Mouse (Mus musculus): ENCODE data around the gene Hist1h4i. TPM values are rescaled to one million over a fixed set of nuclear protein-coding genes. Genes with fewer than 3 reads are reported as not detected.

Hist1h4i gene
- polyA plus RNA-seq, 1 experiment from 2014 or later, result 9.9 TPM

DNA sequence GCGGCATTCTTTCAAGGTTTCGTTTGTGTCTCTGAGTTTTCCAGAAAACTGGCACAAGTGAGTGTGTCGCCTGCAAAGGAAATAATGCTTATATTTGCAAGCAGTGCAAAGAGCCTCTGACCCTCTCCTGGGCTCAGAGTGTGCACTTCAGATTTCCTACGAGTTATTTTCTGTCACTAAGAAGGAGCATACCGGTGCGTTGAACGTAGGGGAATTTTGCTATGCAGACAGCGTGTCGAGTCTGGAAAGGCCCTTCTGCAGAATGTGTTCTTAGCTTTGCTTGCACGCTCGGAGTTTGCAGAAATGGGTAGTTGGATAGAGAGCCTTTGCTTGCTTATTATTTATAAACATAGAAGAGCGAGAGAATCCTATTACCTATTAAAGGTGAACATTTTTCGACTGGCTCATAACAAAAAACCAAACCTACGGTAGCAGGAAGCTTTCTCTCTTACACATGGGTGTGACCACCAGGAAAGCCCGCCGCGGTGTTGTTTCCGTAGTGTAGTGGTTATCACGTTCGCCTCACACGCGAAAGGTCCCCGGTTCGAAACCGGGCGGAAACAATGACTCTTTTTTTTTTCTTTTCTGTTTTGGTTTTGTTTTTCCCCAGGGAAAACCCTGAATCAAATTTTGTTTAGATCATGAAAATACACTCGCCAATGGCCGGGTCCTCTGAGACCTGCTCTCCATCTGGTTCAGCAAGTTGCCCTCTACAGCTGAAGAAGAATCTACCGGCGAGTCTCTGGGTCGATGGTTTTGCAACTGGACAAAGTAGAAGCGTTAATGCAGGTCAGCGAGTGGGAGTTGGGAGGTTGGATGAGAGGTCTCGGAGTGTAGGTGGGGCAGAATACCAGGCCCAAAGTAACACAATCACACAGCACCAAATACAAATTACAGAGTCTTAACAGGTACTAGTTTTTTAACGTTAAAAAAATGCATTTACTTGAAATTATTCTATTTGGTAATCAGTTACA, 14.8 kb downstream of the Hist1h4i start:
- no peaks in the 10 kb centered on the region for H3K36me3 ChIP-seq (ENCODE audit: control insufficient read depth, insufficient read depth)
- H3K4me2 ChIP-seq (replicated peaks; ENCODE audit: low read depth), result peak overlapping the region; percentile 61
- no peaks in the 10 kb centered on the region for H3K9me3 ChIP-seq (ENCODE audit: control insufficient read depth)
- peak overlapping the region; percentile 48 for H3K4me3 ChIP-seq (ENCODE audit: low read depth, low read length)
- no peaks in the 10 kb centered on the region for H3K27me3 ChIP-seq (replicated peaks; ENCODE audit: control insufficient read depth, insufficient read depth, low read length)
- under 1% methylated on average over 35 of the region's 35 CpGs for WGBS
- 0 out of 2 replicates have a peak, but pooled peaks have one; percentile 54 for ATAC-seq
- TF ChIP-seq CTCF (IDR thresholded peaks at IDR 0.05; ENCODE audit: low read depth), result no peak
- H3K4me1 ChIP-seq (replicated peaks; ENCODE audit: control insufficient read depth, insufficient read depth, low read length), result no peaks in the 10 kb centered on the region
- peak overlapping the region; percentile 41; the same call in 1 of the 2 replicates for H3K27ac ChIP-seq (ENCODE audit: low read depth, low read length)
- 0 out of 2 replicates have a peak overlapping the region, but pooled peaks have one; percentile 23 for H3K9ac ChIP-seq (ENCODE audit: low read depth, low read length)

DNA sequence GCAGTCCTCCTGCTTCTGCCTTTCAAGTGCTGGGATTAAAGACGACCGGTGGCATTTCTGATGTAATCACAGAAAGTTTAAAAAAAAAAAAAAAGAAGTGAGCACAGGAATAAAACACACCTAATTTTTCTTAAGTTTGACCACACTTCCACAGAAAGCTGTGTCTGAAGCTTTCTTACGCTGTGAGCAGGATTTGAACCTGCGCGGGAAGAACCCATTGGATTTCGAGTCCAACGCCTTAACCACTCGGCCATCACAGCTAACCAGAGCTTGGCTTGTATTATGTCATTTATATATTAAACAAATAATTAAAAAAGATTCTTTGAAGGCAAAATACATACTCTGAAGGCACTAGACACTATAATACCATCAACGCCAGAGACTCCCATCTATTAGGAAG, 18.9 kb downstream of the Hist1h4i start:
- 1% methylated on average over 9 of the region's 9 CpGs for WGBS
- H3K27me3 ChIP-seq (replicated peaks; ENCODE audit: control insufficient read depth, insufficient read depth, low read length), result no peaks in the 10 kb centered on the region
- ATAC-seq, result peak; percentile 70
- H3K9me3 ChIP-seq (ENCODE audit: control insufficient read depth), result no peaks in the 10 kb centered on the region
- TF ChIP-seq CTCF (IDR thresholded peaks at IDR 0.05; ENCODE audit: low read depth), result no peak
- no peaks in the 10 kb centered on the region for H3K4me1 ChIP-seq (replicated peaks; ENCODE audit: control insufficient read depth, insufficient read depth, low read length)
- peak overlapping the region; percentile 70 for H3K4me2 ChIP-seq (replicated peaks; ENCODE audit: low read depth)
- peak overlapping the region; percentile 35; the same call in 1 of the 2 replicates for H3K9ac ChIP-seq (ENCODE audit: low read depth, low read length)
- H3K4me3 ChIP-seq (ENCODE audit: low read depth, low read length), result peak overlapping the region; percentile 51
- H3K36me3 ChIP-seq (ENCODE audit: control insufficient read depth, insufficient read depth), result no peaks in the 10 kb centered on the region
- H3K27ac ChIP-seq (ENCODE audit: low read depth, low read length), result no peak overlapping the region

DNA sequence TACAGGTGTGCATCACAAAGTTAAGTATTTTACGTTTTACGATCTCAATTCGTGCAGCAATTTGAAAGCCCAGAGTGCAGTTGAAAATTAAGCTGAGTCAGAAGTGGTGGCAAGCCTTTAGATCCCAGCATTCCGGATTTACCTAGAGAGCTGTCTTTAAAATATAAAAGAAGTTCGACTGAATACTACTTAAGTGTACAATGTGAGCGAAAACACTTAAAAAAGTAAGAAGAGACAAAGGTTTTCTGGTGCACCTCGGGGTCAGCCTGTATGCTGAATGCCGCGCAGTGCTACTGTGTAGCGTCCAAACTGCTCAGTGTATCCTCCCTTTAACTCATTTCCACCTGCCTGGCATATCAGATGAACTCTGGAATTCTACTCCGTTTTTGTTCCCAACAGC, 19.6 kb downstream of the Hist1h4i start:
- no peak for TF ChIP-seq CTCF (IDR thresholded peaks at IDR 0.05; ENCODE audit: low read depth)
- H3K4me1 ChIP-seq (replicated peaks; ENCODE audit: control insufficient read depth, insufficient read depth, low read length), result no peaks in the 10 kb centered on the region
- H3K9me3 ChIP-seq (ENCODE audit: control insufficient read depth), result no peaks in the 10 kb centered on the region
- peak overlapping the region; percentile 35; the same call in 1 of the 2 replicates for H3K9ac ChIP-seq (ENCODE audit: low read depth, low read length)
- under 1% methylated on average over 11 of the region's 11 CpGs for WGBS
- ATAC-seq, result peak; percentile 41; the same call in 1 of the 2 replicates
- 0 out of 2 replicates have a peak overlapping the region, but pooled peaks have one; percentile 23 for H3K27ac ChIP-seq (ENCODE audit: low read depth, low read length)
- peak overlapping the region; percentile 51 for H3K4me3 ChIP-seq (ENCODE audit: low read depth, low read length)
- peak overlapping the region; percentile 70 for H3K4me2 ChIP-seq (replicated peaks; ENCODE audit: low read depth)
- H3K36me3 ChIP-seq (ENCODE audit: control insufficient read depth, insufficient read depth), result no peaks in the 10 kb centered on the region
- no peaks in the 10 kb centered on the region for H3K27me3 ChIP-seq (replicated peaks; ENCODE audit: control insufficient read depth, insufficient read depth, low read length)

DNA sequence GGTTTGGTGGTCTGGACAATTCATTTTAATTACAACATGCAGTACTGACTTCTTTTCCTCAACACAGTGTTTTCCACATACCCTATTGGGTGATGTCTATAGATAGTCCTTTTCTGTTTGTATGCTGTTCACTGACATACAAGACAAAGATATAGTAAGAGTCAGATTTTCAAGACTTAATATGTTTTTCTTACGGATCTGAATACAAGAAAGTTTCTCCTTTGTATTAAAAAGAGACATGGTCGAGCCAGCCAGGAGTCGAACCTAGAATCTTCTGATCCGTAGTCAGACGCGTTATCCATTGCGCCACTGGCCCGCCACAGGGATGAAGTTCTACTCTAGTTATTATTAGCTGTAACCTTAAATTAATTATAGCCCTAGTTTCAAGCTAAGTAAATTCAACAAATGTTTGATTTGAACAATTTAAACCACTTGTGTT, 20.2 kb downstream of the Hist1h4i start:
- ATAC-seq, result peak; percentile 67
- peak overlapping the region; percentile 53 for H3K9ac ChIP-seq (ENCODE audit: low read depth, low read length)

DNA sequence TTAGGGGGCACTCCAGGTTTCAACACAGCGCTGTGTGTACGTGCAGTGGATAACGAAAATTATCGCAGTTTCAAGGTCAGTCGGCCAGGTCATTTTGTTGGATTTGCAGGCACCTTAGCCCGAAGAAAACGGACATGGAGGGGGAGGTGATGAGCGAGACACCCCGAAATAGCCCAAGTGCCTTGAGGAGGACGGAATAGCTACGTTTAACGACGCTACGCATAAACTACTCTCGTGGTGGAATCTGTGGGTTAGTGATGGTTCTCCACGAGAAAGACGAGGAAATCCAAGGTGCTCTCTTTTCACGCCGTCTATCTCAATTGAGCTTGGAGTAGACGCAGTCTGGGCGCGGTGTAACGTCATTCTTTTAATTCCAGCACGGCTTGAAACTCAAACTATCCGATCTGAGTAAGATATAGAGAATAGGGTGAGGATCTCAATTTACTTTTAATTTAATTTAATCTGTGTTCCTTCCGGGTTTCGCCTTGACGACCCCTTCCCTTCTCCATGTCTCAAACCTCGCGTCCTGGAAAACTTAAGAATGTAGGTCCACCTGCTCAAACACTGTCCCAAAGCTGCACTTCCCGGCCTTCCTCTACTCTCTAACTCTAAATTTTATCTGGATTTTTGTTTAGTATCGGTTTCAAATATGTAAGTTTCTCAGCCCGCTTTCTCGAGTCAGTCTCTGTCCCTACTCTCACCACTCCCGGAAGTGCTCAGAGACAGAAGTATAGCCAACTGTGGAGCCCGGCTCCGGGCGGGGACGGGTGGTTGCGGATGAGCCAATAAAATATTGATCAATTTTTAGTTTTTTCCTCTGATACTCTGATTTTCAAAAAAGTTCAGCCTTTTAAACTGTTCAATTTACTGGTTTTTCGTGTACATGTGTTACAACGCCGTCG, 21.0 kb downstream of the Hist1h4i start:
- peak; percentile 61 for ATAC-seq
- WGBS, result 1% methylated on average over 44 of the region's 44 CpGs

More for the DNA sequence above, 20.2 kb downstream of the Hist1h4i start:
- H3K9me3 ChIP-seq (ENCODE audit: control insufficient read depth), result no peaks in the 10 kb centered on the region
- no peak overlapping the region for H3K27ac ChIP-seq (ENCODE audit: low read depth, low read length)
- peak overlapping the region; percentile 70 for H3K4me2 ChIP-seq (replicated peaks; ENCODE audit: low read depth)
- 0% methylated on average over 8 of the region's 8 CpGs for WGBS
- H3K36me3 ChIP-seq (ENCODE audit: control insufficient read depth, insufficient read depth), result no peaks in the 10 kb centered on the region
- 0 out of 2 replicates have a peak, but pooled peaks cover 3% of the 10 kb centered on the region for H3K27me3 ChIP-seq (replicated peaks; ENCODE audit: control insufficient read depth, insufficient read depth, low read length)
- TF ChIP-seq CTCF (IDR thresholded peaks at IDR 0.05; ENCODE audit: low read depth), result no peak
- H3K4me3 ChIP-seq (ENCODE audit: low read depth, low read length), result peak overlapping the region; percentile 51
- 0 out of 2 replicates have a peak, but pooled peaks cover 3% of the 10 kb centered on the region for H3K4me1 ChIP-seq (replicated peaks; ENCODE audit: control insufficient read depth, insufficient read depth, low read length)

More for the DNA sequence above, 21.0 kb downstream of the Hist1h4i start:
- H3K9me3 ChIP-seq (ENCODE audit: control insufficient read depth), result no peaks in the 10 kb centered on the region
- H3K27me3 ChIP-seq (replicated peaks; ENCODE audit: control insufficient read depth, insufficient read depth, low read length), result peaks cover 7% of the 10 kb centered on the region
- H3K4me2 ChIP-seq (replicated peaks; ENCODE audit: low read depth), result peak overlapping the region; percentile 70
- peak overlapping the region; percentile 51 for H3K4me3 ChIP-seq (ENCODE audit: low read depth, low read length)
- H3K9ac ChIP-seq (ENCODE audit: low read depth, low read length), result peak overlapping the region; percentile 53
- TF ChIP-seq CTCF (IDR thresholded peaks at IDR 0.05; ENCODE audit: low read depth), result no peak
- no peaks in the 10 kb centered on the region for H3K36me3 ChIP-seq (ENCODE audit: control insufficient read depth, insufficient read depth)
- H3K4me1 ChIP-seq (replicated peaks; ENCODE audit: control insufficient read depth, insufficient read depth, low read length), result 0 out of 2 replicates have a peak, but pooled peaks cover 3% of the 10 kb centered on the region
- H3K27ac ChIP-seq (ENCODE audit: low read depth, low read length), result no peak overlapping the region
